Mouse (Mus musculus) liver, postnatal 0 days (tissue): ENCODE results near the gene Gucd1.

Experiments used
- CTCF ChIP-seq: sonication (generic); IDR thresholded peaks from 2 replicates; pipeline ENCODE4 v1.5.1; 2016; ENCODE audit warnings: antibody characterized with exemption, low read depth
- EP300 ChIP-seq: IDR thresholded peaks from 2 replicates; pipeline ENCODE4 v1.6.1; 2016; ENCODE audit warnings: antibody characterized with exemption, low read depth, mild to moderate bottlenecking

- TF ChIP-seq EP300 (no peak), CTCF (peak; percentile 92)
These were observed 78.5 kb downstream of the Gucd1 start for GRCm38 (mm10) chr10:75439211-75439811.
